Mouse (Mus musculus) midbrain, embryonic 15.5 days (tissue): Measurements from ENCODE around the gene Adamts14. TPM values are rescaled to one million over a fixed set of nuclear protein-coding genes. Genes with fewer than 3 reads are reported as not detected.

Experiments used
- ATAC-seq: fragments of 200-750 bp; cut with Nextera tagmentation; replicated peaks from 2 replicates; pipeline ENCODE4 v1.8.0; 2017; ENCODE audit warnings: moderate TSS enrichment
- H3K27ac ChIP-seq: fragments of 300-500 bp; sonication (generic); 2 replicates; pipeline ENCODE4 v1.5.1; 2015; ENCODE audit warnings: mild to moderate bottlenecking, inconsistent platforms
- H3K27me3 ChIP-seq: fragments of 300-500 bp; sonication (generic); replicated peaks from 2 replicates; pipeline ENCODE4 v1.6.1; 2015; ENCODE audit warnings: inconsistent platforms
- H3K36me3 ChIP-seq: fragments of 300-500 bp; sonication (generic); replicated peaks from 2 replicates; pipeline ENCODE4 v1.6.1; 2015; ENCODE audit warnings: inconsistent platforms
- H3K4me1 ChIP-seq: fragments of 300-500 bp; sonication (generic); 2 replicates; pipeline ENCODE4 v1.6.1; 2015; ENCODE audit warnings: inconsistent platforms
- H3K4me2 ChIP-seq: fragments of 300-500 bp; sonication (generic); 2 replicates; pipeline ENCODE4 v1.6.1; 2015; ENCODE audit warnings: inconsistent platforms, mild to moderate bottlenecking, moderate library complexity
- H3K4me3 ChIP-seq: fragments of 300-500 bp; sonication (generic); 2 replicates; pipeline ENCODE4 v1.5.1; 2015; ENCODE audit warnings: mild to moderate bottlenecking, inconsistent platforms
- H3K9ac ChIP-seq: fragments of 300-500 bp; sonication (generic); 2 replicates; pipeline ENCODE4 v1.6.1; 2015; ENCODE audit warnings: mild to moderate bottlenecking, inconsistent platforms
- H3K9me3 ChIP-seq: fragments of 300-500 bp; sonication (generic); 2 replicates; pipeline ENCODE4 v1.6.1; 2016; ENCODE audit warnings: inconsistent platforms
- WGBS: fragments of 180-500 bp; shearing (Covaris S2); methylation state at CpG from one replicate; pipeline ENCODE4 v1.1.7; 2015; ENCODE audit warnings: mixed read lengths; 5-methylcytosine and 5-hydroxymethylcytosine counted together
- polyA plus RNA-seq: library from polyadenylated mRNA; unstranded; fragments of >200 nt; fragmentation: Nextera tagmentation; extraction: Ambion mirVana; gene quantifications from 2 replicates; pipeline ENCODE4 v1.2.1, GENCODE M21; 2015

Gene Adamts14
- polyA plus RNA-seq, 1 experiment from 2014 or later: 0.43 TPM

- Histone ChIP-seq H3K4me3 (no peak overlapping the region), H3K9me3 (no peaks in the 10 kb centered on the region), H3K27me3 (no peaks in the 10 kb centered on the region), H3K36me3 (no peaks in the 10 kb centered on the region), H3K27ac (no peak overlapping the region), H3K4me1 (no peaks in the 10 kb centered on the region), H3K4me2 (no peak overlapping the region), H3K9ac (no peak overlapping the region)
- ATAC-seq: no peak
- WGBS: 68% methylated on average over 3 of the region's 3 CpGs
These were observed 85.2 kb downstream of the Adamts14 start for GRCm38 (mm10) chr10:61188010-61188409.

- Histone ChIP-seq H3K27me3 (no peaks in the 10 kb centered on the region), H3K9ac (no peak overlapping the region), H3K4me1 (no peaks in the 10 kb centered on the region), H3K4me3 (no peak overlapping the region), H3K27ac (no peak overlapping the region), H3K4me2 (no peak overlapping the region), H3K9me3 (no peaks in the 10 kb centered on the region), H3K36me3 (no peaks in the 10 kb centered on the region)
- no peak for ATAC-seq
- 95% methylated on average over 3 of the region's 3 CpGs for WGBS
These were observed 86.2 kb downstream of the Adamts14 start for GRCm38 (mm10) chr10:61187001-61187400.

- no peak overlapping the region for H3K9ac ChIP-seq
- H3K4me3 ChIP-seq: no peak overlapping the region
- 76% methylated on average over 6 of the region's 6 CpGs for whole genome bisulfite sequencing
These were observed 93.3 kb downstream of the Adamts14 start for GRCm38 (mm10) chr10:61179927-61180326.

GRCm38 (mm10) chr10:61178687-61179086 is 94.6 kb downstream of the Adamts14 start:
- WGBS: 91% methylated on average over 8 of the region's 8 CpGs
- H3K4me3 ChIP-seq: no peak overlapping the region
- no peak overlapping the region for H3K27ac ChIP-seq
- no peaks in the 10 kb centered on the region for H3K9me3 ChIP-seq
- no peak overlapping the region for H3K4me2 ChIP-seq
- no peaks in the 10 kb centered on the region for H3K27me3 ChIP-seq
- ATAC-seq: no peak
- no peak overlapping the region for H3K9ac ChIP-seq
- H3K4me1 ChIP-seq: no peaks in the 10 kb centered on the region
- no peaks in the 10 kb centered on the region for H3K36me3 ChIP-seq

More at GRCm38 (mm10) chr10:61179927-61180326, 93.3 kb downstream of the Adamts14 start:
- Histone ChIP-seq H3K4me1 (no peaks in the 10 kb centered on the region), H3K27me3 (no peaks in the 10 kb centered on the region), H3K27ac (no peak overlapping the region), H3K9me3 (no peaks in the 10 kb centered on the region), H3K4me2 (no peak overlapping the region), H3K36me3 (no peaks in the 10 kb centered on the region)
- no peak for ATAC-seq

- no peak for ATAC-seq
- Histone ChIP-seq H3K4me3 (no peak overlapping the region), H3K27ac (no peak overlapping the region), H3K4me1 (no peaks in the 10 kb centered on the region), H3K27me3 (no peaks in the 10 kb centered on the region), H3K9ac (no peak overlapping the region), H3K4me2 (no peak overlapping the region), H3K9me3 (no peaks in the 10 kb centered on the region), H3K36me3 (no peaks in the 10 kb centered on the region)
- 84% methylated on average over 4 of the region's 4 CpGs for WGBS
These were observed 95.5 kb downstream of the Adamts14 start for GRCm38 (mm10) chr10:61177751-61178150.

GRCm38 (mm10) chr10:61176221-61176790 is 96.9 kb downstream of the Adamts14 start:
- Histone ChIP-seq H3K27me3 (no peaks in the 10 kb centered on the region), H3K9ac (no peak overlapping the region), H3K9me3 (no peaks in the 10 kb centered on the region), H3K4me3 (no peak overlapping the region), H3K4me2 (no peak overlapping the region), H3K4me1 (no peaks in the 10 kb centered on the region), H3K27ac (no peak overlapping the region), H3K36me3 (no peaks in the 10 kb centered on the region)
- no peak for ATAC-seq
- WGBS: 45% methylated on average over 7 of the region's 7 CpGs

GRCm38 (mm10) chr10:61175442-61176204 is 97.6 kb downstream of the Adamts14 start:
- H3K36me3 ChIP-seq: no peaks in the 10 kb centered on the region
- H3K9ac ChIP-seq: no peak overlapping the region
- no peak for ATAC-seq
- WGBS: 17% methylated on average over 24 of the region's 24 CpGs
- no peak overlapping the region for H3K4me2 ChIP-seq
- no peaks in the 10 kb centered on the region for H3K4me1 ChIP-seq
- H3K27ac ChIP-seq: no peak overlapping the region
- no peaks in the 10 kb centered on the region for H3K9me3 ChIP-seq
- no peaks in the 10 kb centered on the region for H3K27me3 ChIP-seq
- H3K4me3 ChIP-seq: no peak overlapping the region

- Histone ChIP-seq H3K27ac (no peak overlapping the region), H3K9ac (no peak overlapping the region), H3K9me3 (no peaks in the 10 kb centered on the region), H3K4me3 (no peak overlapping the region), H3K36me3 (no peaks in the 10 kb centered on the region), H3K4me1 (no peaks in the 10 kb centered on the region), H3K4me2 (no peak overlapping the region), H3K27me3 (no peaks in the 10 kb centered on the region)
- WGBS: 49% methylated on average over 13 of the region's 13 CpGs
- no peak for ATAC-seq
These were observed 98.4 kb downstream of the Adamts14 start for GRCm38 (mm10) chr10:61174711-61175441.

GRCm38 (mm10) chr10:61172496-61172895 is 100.7 kb downstream of the Adamts14 start:
- Histone ChIP-seq H3K4me3 (no peak overlapping the region), H3K9ac (no peak overlapping the region), H3K36me3 (no peaks in the 10 kb centered on the region), H3K27ac (no peak overlapping the region), H3K4me1 (no peaks in the 10 kb centered on the region), H3K4me2 (no peak overlapping the region), H3K9me3 (no peaks in the 10 kb centered on the region), H3K27me3 (no peaks in the 10 kb centered on the region)
- no peak for ATAC-seq
- WGBS: 81% methylated on average over 4 of the region's 4 CpGs

GRCm38 (mm10) chr10:61171654-61172053 is 101.6 kb downstream of the Adamts14 start, which contains the start of gene Tbata:
Tbata (plus strand) TSS chr10:61171954.
- H3K27ac ChIP-seq: no peak within 1 kb of the TSS
- 68% methylated on average over 3 of the region's 3 CpGs for WGBS

GRCm38 (mm10) chr10:61168393-61168792 is 104.8 kb downstream of the Adamts14 start:
- ATAC-seq: no peak
- Histone ChIP-seq H3K36me3 (no peaks in the 10 kb centered on the region), H3K27ac (no peak overlapping the region), H3K27me3 (no peaks in the 10 kb centered on the region), H3K4me2 (no peak overlapping the region), H3K4me3 (no peak overlapping the region), H3K9me3 (no peaks in the 10 kb centered on the region), H3K9ac (no peak overlapping the region), H3K4me1 (no peaks in the 10 kb centered on the region)
- 58% methylated on average over 2 of the region's 2 CpGs for WGBS

More at GRCm38 (mm10) chr10:61171654-61172053, 101.6 kb downstream of the Adamts14 start, which contains the start of gene Tbata:
- no peaks in the 10 kb centered on the region for H3K4me1 ChIP-seq
- no peaks in the 10 kb centered on the region for H3K36me3 ChIP-seq
- no peak within 1 kb of the TSS for H3K4me3 ChIP-seq
- no peaks in the 10 kb centered on the region for H3K27me3 ChIP-seq
- H3K9me3 ChIP-seq: no peaks in the 10 kb centered on the region
- no peak for ATAC-seq
- no peak within 1 kb of the TSS for H3K9ac ChIP-seq
- H3K4me2 ChIP-seq: no peak within 1 kb of the TSS

GRCm38 (mm10) chr10:61167333-61168096 is 105.7 kb downstream of the Adamts14 start:
- Histone ChIP-seq H3K9me3 (no peaks in the 10 kb centered on the region), H3K27ac (no peak overlapping the region), H3K4me3 (no peak overlapping the region), H3K4me2 (no peak overlapping the region), H3K9ac (no peak overlapping the region), H3K4me1 (no peaks in the 10 kb centered on the region), H3K36me3 (no peaks in the 10 kb centered on the region), H3K27me3 (no peaks in the 10 kb centered on the region)
- 76% methylated on average over 9 of the region's 9 CpGs for whole genome bisulfite sequencing
- no peak for ATAC-seq
